Mouse (Mus musculus) mouse embryonic stem cell (cell line): Measurements from ENCODE around the gene Olfr1104.

Experiments
- in situ Hi-C, 2 experiments: fragments of 300-500 bp; cut with MboI; formaldehyde crosslinking; loops; 1 replicate in 1 of 2; 3 replicates in 1 of 2; pipeline ENCODE4 v1.14.3; 2019 to 2020; ENCODE audit warnings: low sequenced_read_pairs in 2 of 2, low pct_unique_long_range_greater_than_20kb in 1 of 2, mixed read lengths in 1 of 2; ENCODE audit not compliant: unreplicated experiment in 1 of 2

The Olfr1104 gene

GRCm38 (mm10) chr2:87026980-87027379 lies at the start of gene Olfr1104:
TSS of gene Olfr1104 (minus strand) at chr2:87027080.
- in situ Hi-C loops: no loop called here

GRCm38 (mm10) chr2:87075717-87076116 lies 48.8 kb upstream of the Olfr1104 start, which contains the start of gene Olfr1107:
TSS of gene Olfr1107 (minus strand) at chr2:87075817.
- in situ Hi-C loops: no loop called here

GRCm38 (mm10) chr2:87052173-87052572 lies 25.3 kb upstream of the Olfr1104 start, which contains the start of gene Olfr1106:
TSS of gene Olfr1106 (minus strand) at chr2:87052273.
- in situ Hi-C loops: no loop called here

GRCm38 (mm10) chr2:87036431-87036830 lies 9.6 kb upstream of the Olfr1104 start, which contains the start of gene Olfr1105:
TSS of gene Olfr1105 (minus strand) at chr2:87036531.
- in situ Hi-C loops: no loop called here

GRCm38 (mm10) chr2:86998098-86998497 lies 28.8 kb downstream of the Olfr1104 start, which contains the start of gene Olfr1102:
TSS of gene Olfr1102 (plus strand) at chr2:86998398.
- in situ Hi-C loops: no loop called here

- in situ Hi-C loops: no loop called here
Measured at GRCm38 (mm10) chr2:86991121-86991520, 35.8 kb downstream of the Olfr1104 start, which contains the start of gene Olfr1101. TSS of gene Olfr1101 (minus strand) at chr2:86991221.

GRCm38 (mm10) chr2:86979854-86980253 lies 47.0 kb downstream of the Olfr1104 start, which contains the start of gene Olfr1100:
TSS of gene Olfr1100 (minus strand) at chr2:86979954.
- in situ Hi-C loops: no loop called here
